8 mouse cellular contexts compared by ENCODE assay signal in the genomic region with DNA sequence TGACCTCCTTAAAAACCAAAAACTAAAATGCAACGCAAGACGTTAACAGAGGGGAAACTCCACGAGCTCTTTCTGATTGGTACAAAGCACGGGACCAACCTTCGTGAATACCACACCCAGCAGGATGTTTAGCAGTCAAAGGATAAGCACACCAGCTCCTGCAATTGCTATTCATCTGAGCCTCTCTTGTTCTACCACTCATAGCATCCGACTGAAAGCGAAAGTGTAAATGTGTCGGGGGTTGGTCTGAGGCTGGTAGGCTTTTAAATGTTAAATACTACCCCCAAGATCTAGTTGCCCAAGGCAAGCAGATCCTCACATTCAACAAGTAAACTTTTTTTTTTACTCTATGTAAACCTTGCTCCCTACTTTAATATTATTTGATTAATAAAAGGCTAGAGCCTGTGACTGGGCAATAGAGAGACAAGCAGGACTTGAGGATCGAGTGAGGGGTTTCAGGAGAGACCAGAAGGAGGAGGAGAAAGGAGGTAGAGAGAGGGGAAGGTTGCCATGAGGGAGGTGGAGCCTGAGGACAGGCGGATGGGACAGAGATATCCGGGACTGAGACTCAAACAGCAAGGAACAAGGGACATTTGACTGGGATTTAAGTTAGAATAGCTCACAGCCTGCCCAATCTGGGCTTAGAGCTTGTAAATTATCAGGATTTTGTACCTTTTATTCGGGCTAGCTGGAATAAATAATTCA. TPM values are rescaled to one million over a fixed set of nuclear protein-coding genes. Genes with fewer than 3 reads are reported as not detected.
A peak's percentile ranks its signal among the peaks of the same experiment; 100 is the strongest.
DNase-seq lines count a peak whose midpoint lies in the region; ATAC-seq lines count a peak whose summit lies in the region.

No protein-coding gene starts in this region.

- no peak for ATAC-seq in kidney, embryonic 15.5 days (replicated peaks; ENCODE audit: low FRiP score)
- no peak for ATAC-seq in forebrain, embryonic 12.5 days (ENCODE audit: low FRiP score)
- ATAC-seq in liver, embryonic 15.5 days (ENCODE audit: insufficient read depth), result no peak
- ATAC-seq in neural tube, embryonic 15.5 days (ENCODE audit: low FRiP score), result no peak

- H3K27me3 ChIP-seq in kidney, embryonic 15.5 days, result no peaks in the 10 kb centered on the region
- H3K27me3 ChIP-seq in forebrain, embryonic 12.5 days, result peaks cover 3% of the 10 kb centered on the region
- no peaks in the 10 kb centered on the region for H3K27me3 ChIP-seq in liver, embryonic 15.5 days
- H3K27me3 ChIP-seq in neural tube, embryonic 15.5 days (replicated peaks), result no peaks in the 10 kb centered on the region

- H3K27ac ChIP-seq in kidney, embryonic 15.5 days, result no peak overlapping the region
- no peak overlapping the region for H3K27ac ChIP-seq in forebrain, embryonic 12.5 days
- no peak overlapping the region for H3K27ac ChIP-seq in liver, embryonic 15.5 days (replicated peaks)
- H3K27ac ChIP-seq in neural tube, embryonic 15.5 days (replicated peaks), result no peak overlapping the region

- H3K9ac ChIP-seq in kidney, embryonic 15.5 days, result no peak overlapping the region
- peak overlapping the region; percentile 33; the same call in 1 of the 2 replicates for H3K9ac ChIP-seq in forebrain, embryonic 12.5 days
- H3K9ac ChIP-seq in liver, embryonic 15.5 days, result no peak overlapping the region
- H3K9ac ChIP-seq in neural tube, embryonic 15.5 days (replicated peaks), result no peak overlapping the region

- DNase-seq in kidney, adult 8-10 months, result no peak
- no peak for DNase-seq in ovary, postnatal 36 days (ENCODE audit: low spot score)
- DNase-seq in frontal cortex, adult 2 months (ENCODE audit: extremely low spot score in 1 of 2, low spot score in 1 of 2), result no peak
- no peak for DNase-seq in cerebellum, adult 9-10 months

- no peaks in the 10 kb centered on the region for H3K9me3 ChIP-seq in kidney, embryonic 15.5 days (replicated peaks)
- no peaks in the 10 kb centered on the region for H3K9me3 ChIP-seq in forebrain, embryonic 12.5 days
- H3K9me3 ChIP-seq in liver, embryonic 15.5 days (replicated peaks), result no peaks in the 10 kb centered on the region
- no peaks in the 10 kb centered on the region for H3K9me3 ChIP-seq in neural tube, embryonic 15.5 days (replicated peaks)

- peak overlapping the region; percentile 34 for H3K4me2 ChIP-seq in kidney, embryonic 15.5 days
- peak overlapping the region; percentile 36 for H3K4me2 ChIP-seq in forebrain, embryonic 12.5 days
- peak overlapping the region; percentile 32 for H3K4me2 ChIP-seq in liver, embryonic 15.5 days
- peak overlapping the region; percentile 44 for H3K4me2 ChIP-seq in neural tube, embryonic 15.5 days

- no peaks in the 10 kb centered on the region for H3K36me3 ChIP-seq in kidney, embryonic 15.5 days
- H3K36me3 ChIP-seq in forebrain, embryonic 12.5 days (replicated peaks), result no peaks in the 10 kb centered on the region
- no peaks in the 10 kb centered on the region for H3K36me3 ChIP-seq in liver, embryonic 15.5 days (replicated peaks)
- H3K36me3 ChIP-seq in neural tube, embryonic 15.5 days, result no peaks in the 10 kb centered on the region

- 16% methylated on average over 12 of the region's 12 CpGs for WGBS in kidney, embryonic 15.5 days
- 13% methylated on average over 12 of the region's 12 CpGs for WGBS in forebrain, embryonic 12.5 days
- WGBS in liver, embryonic 15.5 days (ENCODE audit: insufficient replicate concordance), result 9% methylated on average over 12 of the region's 12 CpGs
- 11% methylated on average over 12 of the region's 12 CpGs for WGBS in neural tube, embryonic 15.5 days

- H3K4me3 ChIP-seq in kidney, embryonic 15.5 days (replicated peaks), result 0 out of 2 replicates have a peak overlapping the region, but pooled peaks have one; percentile 3
- H3K4me3 ChIP-seq in forebrain, embryonic 12.5 days (replicated peaks), result 0 out of 2 replicates have a peak overlapping the region, but pooled peaks have one; percentile 14
- peak overlapping the region; percentile 5; the same call in 1 of the 2 replicates for H3K4me3 ChIP-seq in liver, embryonic 15.5 days (replicated peaks)
- H3K4me3 ChIP-seq in neural tube, embryonic 15.5 days (replicated peaks), result no peak overlapping the region

- no peaks in the 10 kb centered on the region for H3K4me1 ChIP-seq in kidney, embryonic 15.5 days
- peaks cover 8% of the 10 kb centered on the region for H3K4me1 ChIP-seq in forebrain, embryonic 12.5 days
- no peaks in the 10 kb centered on the region for H3K4me1 ChIP-seq in liver, embryonic 15.5 days (replicated peaks)
- H3K4me1 ChIP-seq in neural tube, embryonic 15.5 days, result peaks cover 7% of the 10 kb centered on the region

RNA-seq across cellular contexts. Expression of gene Rbbp6, which starts 25.0 kb away (rescaled TPM):
- polyA plus RNA-seq in kidney, embryonic 15.5 days (2015; fragmentation: Nextera tagmentation; extraction: Ambion mirVana), result 30.6 and 31.9 TPM in 2 replicates
- polyA plus RNA-seq in forebrain, embryonic 12.5 days (2016; fragmentation: Nextera tagmentation; extraction: Ambion mirVana), result 39.1 and 39.7 TPM in 2 replicates
- 7.7 and 8.6 TPM in 2 replicates for polyA plus RNA-seq in liver, embryonic 15.5 days (2015; fragmentation: Nextera tagmentation; extraction: Ambion mirVana)
- polyA plus RNA-seq in neural tube, embryonic 15.5 days (2015; fragmentation: Nextera tagmentation; extraction: Ambion mirVana), result 23.2 and 25.4 TPM in 2 replicates
- 64.3 and 65.6 TPM in 2 replicates for polyA plus RNA-seq in frontal cortex, adult 2 months (2012; rRNA removed)
